Mouse (Mus musculus) embryonic fibroblast, embryonic 13.5 days (primary cell): ENCODE measurements around the gene Becn1. TPM values are rescaled to one million over a fixed set of nuclear protein-coding genes. Genes with fewer than 3 reads are reported as not detected.

Experiments
- H3K27ac ChIP-seq: 2 replicates; pipeline ENCODE4 v1.5.1; 2012; ENCODE audit warnings: low read length, control low read depth, inconsistent platforms; ENCODE audit not compliant: insufficient read depth
- H3K4me1 ChIP-seq: 2 replicates; pipeline ENCODE4 v1.6.1; 2011; ENCODE audit warnings: low read length; ENCODE audit not compliant: control insufficient read depth, insufficient read depth
- H3K4me3 ChIP-seq: 2 replicates; pipeline ENCODE4 v1.5.1; 2011; ENCODE audit warnings: mild to moderate bottlenecking, control low read depth, low read length; ENCODE audit not compliant: insufficient read depth
- CTCF ChIP-seq: IDR thresholded peaks from 2 replicates; pipeline ENCODE4 v1.5.1; 2011; ENCODE audit warnings: mild to moderate bottlenecking, control low read depth, low read length, moderate library complexity, borderline replicate concordance; ENCODE audit not compliant: insufficient read depth
- POLR2A ChIP-seq: IDR thresholded peaks from 2 replicates; pipeline ENCODE4 v1.6.1; 2011; ENCODE audit warnings: low read depth, mild to moderate bottlenecking, control low read depth, low read length, moderate library complexity
- polyA plus RNA-seq: library from polyadenylated mRNA; stranded (reverse); fragments of >200 nt; gene quantifications from 2 replicates; pipeline ENCODE4 v1.2.4, GENCODE M21; 2011; ENCODE audit warnings: low read depth; ENCODE audit not compliant: missing spikeins, insufficient read length

Gene Becn1
- polyA plus RNA-seq, 1 experiment = 77.3 TPM

DNA sequence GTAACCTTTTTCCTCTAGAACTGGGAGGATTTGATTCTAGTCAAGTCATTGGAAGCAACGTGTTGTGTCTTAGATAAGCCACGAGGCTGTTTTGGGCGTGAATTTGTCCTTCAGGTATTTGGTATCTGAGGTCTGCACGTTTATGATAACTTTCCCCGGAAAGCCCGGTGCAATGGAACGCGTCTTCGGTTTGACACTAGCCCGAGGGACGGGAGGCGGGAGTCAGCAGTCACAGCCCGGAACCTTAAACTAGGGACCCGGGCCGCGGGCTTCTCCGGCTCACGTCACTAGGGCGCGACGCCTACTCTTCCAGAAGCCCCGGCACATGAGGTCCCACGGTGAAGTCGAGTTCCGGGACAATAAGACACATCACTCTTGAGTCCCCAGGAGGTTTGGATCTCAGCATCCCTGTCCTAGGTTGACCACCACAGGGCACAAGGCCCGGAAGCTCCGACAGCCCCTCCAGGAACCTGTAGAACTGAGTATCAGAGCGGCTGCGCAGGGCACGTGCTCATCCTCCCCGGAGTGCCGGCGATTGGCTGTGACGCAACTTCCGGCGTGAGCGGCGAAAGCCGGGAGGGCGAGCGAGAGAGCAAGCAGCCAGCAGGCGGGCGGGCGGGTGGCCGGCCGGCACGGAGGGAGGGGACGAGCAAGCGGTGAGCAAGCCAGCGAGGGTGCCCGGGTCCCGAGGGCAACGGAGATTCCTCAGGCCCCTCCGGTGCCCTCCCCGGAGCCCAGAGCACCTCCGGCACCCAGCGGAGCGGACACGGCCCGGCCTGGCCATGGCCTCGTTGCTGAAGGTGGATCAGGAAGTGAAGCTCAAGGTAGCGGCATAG lies 13.8 kb upstream of the Becn1 start, which contains the start of gene Psme3:
Gene Psme3, plus strand, starts transcription at position 549 of the 836 bp plus-strand sequence.
- TF ChIP-seq POLR2A (peak; percentile 69), CTCF (no peak)
- Histone ChIP-seq H3K27ac (peak within 1 kb of the TSS; percentile 58), H3K4me3 (peak within 1 kb of the TSS; percentile 92), H3K4me1 (peaks cover 6% of the 10 kb centered on the region; the same call in 1 of the 2 replicates)

GRCm38 (mm10) chr11:101315082-101315650 lies 13.1 kb upstream of the Becn1 start:
- Histone ChIP-seq H3K27ac (peak overlapping the region; percentile 58), H3K4me1 (peaks cover 6% of the 10 kb centered on the region; the same call in 1 of the 2 replicates), H3K4me3 (peak overlapping the region; percentile 92)
- TF ChIP-seq POLR2A (no peak), CTCF (no peak)

DNA sequence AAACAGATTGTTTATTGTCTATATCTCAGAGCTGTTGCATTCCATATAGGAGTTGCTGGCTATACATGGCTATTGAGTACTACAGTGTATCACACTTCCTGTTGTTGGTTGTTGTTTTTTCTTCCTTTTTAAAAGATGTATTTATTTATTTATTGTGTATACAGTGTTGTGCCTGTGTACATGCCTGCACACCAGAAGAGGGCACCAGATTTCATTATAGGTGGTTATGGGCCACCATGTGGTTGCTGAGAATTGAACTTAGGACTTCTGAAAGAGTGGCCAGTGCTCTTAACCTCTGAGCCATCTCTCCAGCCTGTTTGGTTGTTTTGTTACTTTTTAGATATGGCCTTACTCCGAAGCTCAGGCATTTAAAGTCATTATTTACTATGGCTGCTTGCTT lies 12.5 kb upstream of the Becn1 start:
- no peak overlapping the region for H3K27ac ChIP-seq
- TF ChIP-seq POLR2A (no peak), CTCF (no peak)

GRCm38 (mm10) chr11:101312150-101312549 lies 10.1 kb upstream of the Becn1 start:
- Histone ChIP-seq H3K4me1 (no peaks in the 10 kb centered on the region), H3K4me3 (no peak overlapping the region), H3K27ac (no peak overlapping the region)
- no peak for TF ChIP-seq CTCF
- TF ChIP-seq POLR2A = no peak

More for the DNA sequence above, 12.5 kb upstream of the Becn1 start:
- H3K4me3 ChIP-seq = no peak overlapping the region
- H3K4me1 ChIP-seq = peaks cover 6% of the 10 kb centered on the region; the same call in 1 of the 2 replicates

- TF ChIP-seq CTCF = no peak
- Histone ChIP-seq H3K4me1 (no peaks in the 10 kb centered on the region), H3K27ac (no peak overlapping the region), H3K4me3 (no peak overlapping the region)
Observed at GRCm38 (mm10) chr11:101311083-101311482, 9.0 kb upstream of the Becn1 start.

DNA sequence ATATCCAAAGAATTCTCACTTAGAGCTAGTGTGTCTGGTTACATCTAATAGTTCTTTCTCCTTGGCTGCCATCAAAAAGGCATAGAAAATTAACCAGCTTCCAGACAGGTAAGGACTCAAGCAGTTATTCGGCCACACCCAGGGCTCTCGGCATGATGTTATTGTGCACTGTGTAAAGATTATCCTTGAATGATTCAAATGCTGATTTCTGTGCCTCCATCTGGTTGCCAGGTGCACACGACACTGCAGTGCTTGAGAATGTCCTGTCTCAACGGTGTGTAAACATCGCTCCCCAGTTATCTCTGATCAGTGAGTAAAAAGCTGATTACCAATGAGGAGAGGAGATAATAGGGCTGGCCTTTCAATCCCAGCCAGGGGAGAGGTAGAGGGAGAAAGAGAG lies 5.7 kb upstream of the Becn1 start:
- TF ChIP-seq CTCF (no peak), POLR2A (no peak)

DNA sequence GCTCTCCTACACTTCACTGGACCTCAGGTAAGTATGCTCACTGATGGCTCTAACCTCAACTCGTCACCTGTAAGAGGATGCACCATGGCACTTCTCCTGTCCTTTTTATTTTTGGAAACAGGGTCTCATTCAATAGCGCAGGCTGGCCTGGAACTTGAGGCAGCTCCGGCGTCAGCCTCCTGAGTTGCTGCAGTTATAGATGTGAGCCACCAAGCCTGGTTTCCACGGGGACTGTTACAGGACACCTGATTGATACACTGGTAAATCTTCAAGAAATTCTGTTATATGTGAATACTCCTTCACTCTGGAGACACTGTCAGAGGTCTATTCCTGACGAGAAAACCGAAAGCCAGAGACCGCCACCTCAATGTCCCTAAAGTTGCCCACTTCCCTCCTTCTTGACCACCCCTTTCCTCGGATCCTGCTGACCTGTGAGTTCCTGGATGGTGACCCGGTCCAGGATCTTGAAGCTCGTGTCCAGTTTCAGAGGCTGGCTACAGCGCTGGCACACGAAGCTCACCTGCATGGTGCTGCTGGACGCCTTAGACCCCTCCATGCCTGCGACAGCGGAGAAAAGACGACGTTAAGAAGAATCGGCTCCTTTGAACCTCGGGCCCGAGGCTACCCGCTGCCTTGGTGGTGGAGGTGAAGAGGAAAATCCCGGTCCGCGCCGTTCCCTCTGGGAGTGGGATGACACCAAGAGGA lies 635 bp downstream of the Becn1 start:
- Histone ChIP-seq H3K27ac (no peak overlapping the region), H3K4me1 (peaks cover 4% of the 10 kb centered on the region; the same call in 1 of the 2 replicates), H3K4me3 (peak overlapping the region; percentile 94)
- no peak for TF ChIP-seq CTCF
- no peak for TF ChIP-seq POLR2A

More for the DNA sequence above, 5.7 kb upstream of the Becn1 start:
- no peak overlapping the region for H3K4me3 ChIP-seq
- H3K4me1 ChIP-seq = no peaks in the 10 kb centered on the region
- no peak overlapping the region for H3K27ac ChIP-seq

GRCm38 (mm10) chr11:101300881-101301280 lies 1.2 kb downstream of the Becn1 start:
- Histone ChIP-seq H3K27ac (no peak overlapping the region), H3K4me3 (peak overlapping the region; percentile 94), H3K4me1 (peaks cover 4% of the 10 kb centered on the region; the same call in 1 of the 2 replicates)
- TF ChIP-seq POLR2A (no peak), CTCF (no peak)

- TF ChIP-seq POLR2A = no peak
- no peak for TF ChIP-seq CTCF
- H3K27ac ChIP-seq = no peak overlapping the region
- no peak overlapping the region for H3K4me3 ChIP-seq
- H3K4me1 ChIP-seq = no peaks in the 10 kb centered on the region
Observed at GRCm38 (mm10) chr11:101295191-101295590, 6.9 kb downstream of the Becn1 start.
